Mouse (Mus musculus) left cerebral cortex, adult 2 months (tissue): ENCODE data around the gene Nfya. TPM values are rescaled to one million over a fixed set of nuclear protein-coding genes. Genes with fewer than 3 reads are reported as not detected.
"Not testable (repeated sequence)": the region's sequence is repeated elsewhere in the genome, so short reads cannot be mapped to it uniquely, and the experiment has no call there.

Experiments used
- DNase-seq, 2 experiments: peaks; one replicate each; pipeline ENCODE4 v3.0.0; 2021 to 2022; ENCODE audit warnings: low spot score in 2 of 2, mixed read lengths in 1 of 2; ENCODE audit errors: extremely low spot score in 1 of 2
- H3K27ac ChIP-seq: fragments of 200-600 bp; 2 replicates; pipeline ENCODE4 v1.8.1; 2022
- H3K4me3 ChIP-seq: fragments of 200-600 bp; 2 replicates; pipeline ENCODE4 v1.8.1; 2022
- CTCF ChIP-seq: fragments of 200-600 bp; IDR thresholded peaks from 2 replicates; pipeline ENCODE4 v1.8.1; 2022; ENCODE audit warnings: antibody characterized with exemption, mild to moderate bottlenecking, moderate library complexity
- intact Hi-C: fragments of 180-260 bp; cut with DNase I; formaldehyde crosslinking; loops from one replicate; pipeline ENCODE4 v1.15.1; 2025
- total RNA-seq, 2 experiments: library from RNA; stranded (reverse); gene quantifications; 2 replicates each; pipeline ENCODE4 v1.2.3; 2021

The Nfya gene
- total RNA-seq, 2 experiments from 2014 or later: 24.3 to 24.9 TPM

- no peak for TF ChIP-seq CTCF
- intact Hi-C loops: no loop called here
Measured at GRCm38 (mm10) chr17:48355822-48356221, 53.9 kb downstream of the Nfya start.

GRCm38 (mm10) chr17:48352976-48353375, 56.7 kb downstream of the Nfya start:
- H3K4me3 ChIP-seq, intact Hi-C loops, DNase-seq, H3K27ac ChIP-seq: not testable (repeated sequence)

More at GRCm38 (mm10) chr17:48355822-48356221, 53.9 kb downstream of the Nfya start:
- no peak overlapping the region for H3K27ac ChIP-seq
- no peak for DNase-seq
- no peak overlapping the region for H3K4me3 ChIP-seq

GRCm38 (mm10) chr17:48350681-48351193, 59.0 kb downstream of the Nfya start:
- Histone ChIP-seq H3K27ac (no peak overlapping the region), H3K4me3 (no peak overlapping the region)
- DNase-seq: no peak
- no peak for TF ChIP-seq CTCF
- intact Hi-C loops: no loop called here

GRCm38 (mm10) chr17:48347287-48347686, 62.4 kb downstream of the Nfya start:
- no peak for DNase-seq
- TF ChIP-seq CTCF: no peak
- Histone ChIP-seq H3K4me3 (no peak overlapping the region), H3K27ac (peak overlapping the region; percentile 61)
- intact Hi-C loops: no loop called here

GRCm38 (mm10) chr17:48346834-48347233, 62.9 kb downstream of the Nfya start:
- peak in 1 of 2 experiments; percentile 26 for DNase-seq
- intact Hi-C loops: no loop called here
- TF ChIP-seq CTCF: no peak
- H3K27ac ChIP-seq: peak overlapping the region; percentile 61
- H3K4me3 ChIP-seq: 0 out of 2 replicates have a peak overlapping the region, but pooled peaks have one; percentile 7

GRCm38 (mm10) chr17:48346231-48346630, 63.5 kb downstream of the Nfya start, which contains the start of gene Trem2:
Trem2 (plus strand) TSS chr17:48346401.
- DNase-seq: no peak
- TF ChIP-seq CTCF: no peak
- intact Hi-C loops: no loop called here
- Histone ChIP-seq H3K27ac (peak within 1 kb of the TSS; percentile 61), H3K4me3 (0 out of 2 replicates have a peak within 1 kb of the TSS, but pooled peaks have one; percentile 7)

- H3K27ac ChIP-seq: peak overlapping the region; percentile 61
- DNase-seq: no peak
- no peak for TF ChIP-seq CTCF
- intact Hi-C loops: no loop called here
- H3K4me3 ChIP-seq: no peak overlapping the region
Measured at GRCm38 (mm10) chr17:48345824-48346223, 63.9 kb downstream of the Nfya start.

- DNase-seq: no peak
- intact Hi-C loops: no loop called here
- TF ChIP-seq CTCF: no peak
- Histone ChIP-seq H3K4me3 (no peak overlapping the region), H3K27ac (no peak overlapping the region)
Measured at GRCm38 (mm10) chr17:48343065-48343464, 66.6 kb downstream of the Nfya start.

GRCm38 (mm10) chr17:48341947-48342346, 67.8 kb downstream of the Nfya start:
- no peak for TF ChIP-seq CTCF
- Histone ChIP-seq H3K4me3 (no peak overlapping the region), H3K27ac (no peak overlapping the region)
- intact Hi-C loops: no loop called here
- DNase-seq: no peak

GRCm38 (mm10) chr17:48340267-48340666, 69.4 kb downstream of the Nfya start:
- TF ChIP-seq CTCF: no peak

More at GRCm38 (mm10) chr17:48340267-48340666, 69.4 kb downstream of the Nfya start:
- H3K27ac ChIP-seq: no peak overlapping the region
- no peak for DNase-seq
- intact Hi-C loops: no loop called here
- no peak overlapping the region for H3K4me3 ChIP-seq

Other genes with a start within 250 kb of the Nfya start
- not detected for gene A530064D06Rik, start 242.6 kb downstream of the Nfya start, total RNA-seq
- gene Trem1, start 177.1 kb downstream of the Nfya start, total RNA-seq: not detected
- under 1 TPM; 0.36 to 0.72 TPM for gene Trem3, start 162.1 kb downstream of the Nfya start, total RNA-seq
- under 1 TPM in 1 of 2 experiments, not detected in 1; 0.34 TPM for gene Treml4, start 145.6 kb downstream of the Nfya start, total RNA-seq
- under 1 TPM; 0.18 to 0.49 TPM for gene Treml2, start 110.4 kb downstream of the Nfya start, total RNA-seq
- gene B430306N03Rik, start 93.8 kb downstream of the Nfya start, total RNA-seq: under 1 TPM in 1 of 2 experiments, not detected in 1; 0.48 TPM
- 10 to 100 TPM in 1 of 2 experiments, 1 to 10 TPM in 1; 8.3 to 11.0 TPM for gene Trem2, start 63.5 kb downstream of the Nfya start, total RNA-seq
- gene Treml1, start 50.0 kb downstream of the Nfya start, total RNA-seq: under 1 TPM; 0.42 to 0.43 TPM
- gene Oard1, start 108 bp upstream of the Nfya start, total RNA-seq: 10 to 100 TPM; 10.0 to 10.4 TPM
- gene Apobec2, start 23.0 kb upstream of the Nfya start, total RNA-seq: not detected
- gene Tspo2, start 41.6 kb upstream of the Nfya start, total RNA-seq: not detected
- under 1 TPM in 1 of 2 experiments, not detected in 1; 0.30 TPM for gene Unc5cl, start 45.0 kb upstream of the Nfya start, total RNA-seq